Mouse (Mus musculus): ENCODE results near the gene Ap3b1. TPM values are rescaled to one million over a fixed set of nuclear protein-coding genes. Genes with fewer than 3 reads are reported as not detected.
A peak's percentile ranks its signal among the peaks of the same experiment; 100 is the strongest.

The Ap3b1 gene
- polyA plus RNA-seq, 1 experiment from 2014 or later: 28.1 TPM

- no peaks in the 10 kb centered on the region for H3K9me3 ChIP-seq
These were observed 249.7 kb downstream of the Ap3b1 start for GRCm38 (mm10) chr13:94608420-94608831.

GRCm38 (mm10) chr13:94608947-94609346 lies 250.2 kb downstream of the Ap3b1 start:
- 57% methylated on average over 10 of the region's 10 CpGs for WGBS
- peak; percentile 62 for ATAC-seq
- peaks cover 89% of the 10 kb centered on the region for H3K27me3 ChIP-seq
- no peaks in the 10 kb centered on the region for H3K36me3 ChIP-seq
- H3K4me1 ChIP-seq (replicated peaks): peaks cover 17% of the 10 kb centered on the region
- no peak overlapping the region for H3K4me3 ChIP-seq (replicated peaks)
- no peak overlapping the region for H3K4me2 ChIP-seq (replicated peaks)
- no peaks in the 10 kb centered on the region for H3K9me3 ChIP-seq
- H3K9ac ChIP-seq (replicated peaks): no peak overlapping the region
- H3K27ac ChIP-seq: no peak overlapping the region

More at GRCm38 (mm10) chr13:94608420-94608831, 249.7 kb downstream of the Ap3b1 start:
- 5% methylated on average over 11 of the region's 11 CpGs for WGBS
- H3K27ac ChIP-seq: no peak overlapping the region; the same call in 1 of the 2 replicates
- 0 out of 2 replicates have a peak overlapping the region, but pooled peaks have one; percentile 12 for H3K9ac ChIP-seq (replicated peaks)
- H3K27me3 ChIP-seq: peaks cover 89% of the 10 kb centered on the region
- peak; percentile 82 for ATAC-seq
- no peak overlapping the region; the same call in 1 of the 2 replicates for H3K4me2 ChIP-seq (replicated peaks)
- H3K4me1 ChIP-seq (replicated peaks): peaks cover 17% of the 10 kb centered on the region
- no peaks in the 10 kb centered on the region for H3K36me3 ChIP-seq
- H3K4me3 ChIP-seq (replicated peaks): no peak overlapping the region

Small RNA genes lying within 50 kb of the gene (microRNA-seq; reads per million reads assigned to microRNA genes)
- not detected for gene Gm25109

Other genes starting within 250 kb of the Ap3b1 start
- gene Scamp1, start 73.1 kb upstream of the Ap3b1 start, polyA plus RNA-seq (2015; fragmentation: Nextera tagmentation; extraction: Ambion mirVana): 121 and 129 TPM in 2 replicates

All from midbrain, embryonic 13.5 days (tissue).